Mouse (Mus musculus) effector memory CD4-positive, alpha-beta T cell, adult 5 months (primary cell): ENCODE data around the gene Ugt2b34. TPM values are rescaled to one million over a fixed set of nuclear protein-coding genes. Genes with fewer than 3 reads are reported as not detected.

ENCODE experiments used
- polyA plus RNA-seq: library from polyadenylated mRNA; unstranded; fragments of 100-300 nt; shearing (Covaris generic); gene quantifications from one replicate; pipeline ENCODE4 v1.2.1, GENCODE M21; 2017

The Ugt2b34 gene
- polyA plus RNA-seq: not detected

GRCm38 (mm10) chr5:86906758-86907157 is at the start of gene Ugt2b34:
TSS of gene Ugt2b34 (minus strand) at chr5:86906937.

GRCm38 (mm10) chr5:86926426-86926825 is 19.7 kb upstream of the Ugt2b34 start, which contains the start of gene Ugt2b1:
TSS of gene Ugt2b1 (minus strand) at chr5:86926530.

Other genes with a start within 250 kb of the Ugt2b34 start
- gene Tmprss11b, start 230.6 kb downstream of the Ugt2b34 start, polyA plus RNA-seq: not detected
- 0.11 TPM for gene Tmprss11e, start 161.1 kb downstream of the Ugt2b34 start, polyA plus RNA-seq
- 198 TPM for gene Ythdc1, start 102.7 kb downstream of the Ugt2b34 start, polyA plus RNA-seq
- 0.19 TPM for gene Ugt2b1, start 19.6 kb upstream of the Ugt2b34 start, polyA plus RNA-seq
- gene Ugt2b35, start 93.9 kb upstream of the Ugt2b34 start, polyA plus RNA-seq: not detected
- gene Ugt2b36, start 185.6 kb upstream of the Ugt2b34 start, polyA plus RNA-seq: not detected
- not detected for gene Ugt2b5, start 233.4 kb upstream of the Ugt2b34 start, polyA plus RNA-seq